In the genomic region with DNA sequence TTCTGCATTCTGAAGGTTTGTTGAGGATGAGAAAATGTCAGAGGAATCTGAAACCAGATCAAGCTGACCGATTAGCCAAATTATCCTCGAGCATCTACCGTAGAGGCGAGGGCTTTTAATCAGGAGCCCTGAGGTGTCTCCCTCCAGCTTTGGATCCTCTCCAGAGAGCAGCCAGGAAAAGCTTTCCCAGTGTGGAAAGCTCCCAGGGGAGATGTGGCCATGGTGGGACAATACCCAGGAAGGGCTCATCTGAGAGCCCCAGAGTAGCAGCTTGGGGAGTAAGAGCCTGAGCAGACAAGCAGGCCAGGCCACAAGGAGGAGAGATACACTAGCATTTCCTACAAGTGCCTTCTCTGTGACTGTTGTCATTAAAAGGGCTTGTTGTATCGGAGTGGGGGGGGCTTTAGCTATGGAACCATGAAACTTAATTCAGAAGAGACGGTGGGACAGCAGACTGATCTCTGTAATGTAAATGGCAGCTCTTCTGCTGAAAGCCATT, we compare ENCODE assay signal across 11 mouse cellular contexts.
DNase-seq lines count a peak whose midpoint lies in the region; ATAC-seq and TF ChIP-seq lines count a peak whose summit lies in the region.
"Had no signal": no experiment of that assay in that cellular context is flagged by ENCODE, and none has a peak within 500 bp of the region (broad histone marks: within the 10 kb centered on the region; RNA-seq: fewer than 3 reads in every experiment).

No protein-coding gene starts in this region.

- H3K9me3 ChIP-seq in forebrain, embryonic 12.5 days = no peaks in the 10 kb centered on the region
- H3K9me3 ChIP-seq in hindbrain, embryonic 13.5 days = no peaks in the 10 kb centered on the region
- H3K9me3 ChIP-seq in midbrain, postnatal 0 days (ENCODE audit: low read length) = no peaks in the 10 kb centered on the region
- H3K9me3 ChIP-seq: liver, embryonic 15.5 days had no signal

- ATAC-seq in forebrain, embryonic 12.5 days (ENCODE audit: low FRiP score) = 0 out of 2 replicates have a peak, but pooled peaks have one; percentile 24
- ATAC-seq in hindbrain, embryonic 13.5 days (ENCODE audit: low FRiP score) = peak; percentile 62
- ATAC-seq in midbrain, postnatal 0 days (ENCODE audit: low FRiP score) = no peak

- H3K27me3 ChIP-seq in heart, adult 2 months (ENCODE audit: control insufficient read depth, insufficient read depth, low read length) = no peaks in the 10 kb centered on the region
- H3K27me3 ChIP-seq in forebrain, embryonic 12.5 days = no peaks in the 10 kb centered on the region
- H3K27me3 ChIP-seq in hindbrain, embryonic 13.5 days = no peaks in the 10 kb centered on the region
- no peaks in the 10 kb centered on the region for H3K27me3 ChIP-seq in midbrain, postnatal 0 days (ENCODE audit: insufficient read depth, low read length)
- H3K27me3 ChIP-seq: liver, embryonic 15.5 days had no signal

- no peak overlapping the region for H3K4me3 ChIP-seq in heart, adult 2 months
- H3K4me3 ChIP-seq in forebrain, embryonic 12.5 days (replicated peaks) = no peak overlapping the region
- no peak overlapping the region for H3K4me3 ChIP-seq in hindbrain, embryonic 13.5 days
- H3K4me3 ChIP-seq in midbrain, postnatal 0 days (ENCODE audit: low read depth, low read length) = no peak overlapping the region
- H3K4me3 ChIP-seq: liver, embryonic 15.5 days had no signal

- H3K36me3 ChIP-seq in heart, adult 2 months (ENCODE audit: control insufficient read depth, insufficient read depth, low read length) = no peaks in the 10 kb centered on the region; the same call in 1 of the 2 replicates
- no peaks in the 10 kb centered on the region for H3K36me3 ChIP-seq in forebrain, embryonic 12.5 days (replicated peaks)
- no peaks in the 10 kb centered on the region for H3K36me3 ChIP-seq in hindbrain, embryonic 13.5 days
- H3K36me3 ChIP-seq in midbrain, postnatal 0 days (ENCODE audit: insufficient read depth, low read length) = no peaks in the 10 kb centered on the region
- H3K36me3 ChIP-seq: liver, embryonic 15.5 days had no signal

- intact Hi-C loops in heart, adult 2 months (cut with DNase I) = loop anchor here (2.0 to 10.0 kb wide), 8 partner anchors 16 to 828 kb away; a partner anchor contains a TSS
- intact Hi-C loops in heart, postnatal 25 days (cut with DNase I) = loop anchor here (1.0 to 10.0 kb wide), 5 partner anchors 60 to 825 kb away; a partner anchor contains a TSS

- no peak overlapping the region for H3K9ac ChIP-seq in heart, adult 2 months (ENCODE audit: low read depth, low read length)
- H3K9ac ChIP-seq in forebrain, embryonic 12.5 days = 0 out of 2 replicates have a peak overlapping the region, but pooled peaks have one; percentile 1
- H3K9ac ChIP-seq in hindbrain, embryonic 13.5 days = 0 out of 2 replicates have a peak overlapping the region, but pooled peaks have one; percentile 51
- H3K9ac ChIP-seq in midbrain, postnatal 0 days (replicated peaks; ENCODE audit: low read length, poor library complexity, severe bottlenecking) = no peak overlapping the region
- H3K9ac ChIP-seq: liver, embryonic 15.5 days had no signal

- TF ChIP-seq EP300 in heart, adult 2 months (IDR thresholded peaks at IDR 0.05; ENCODE audit: insufficient read depth, low read depth, low read length) = no peak

- no peaks in the 10 kb centered on the region for H3K79me2 ChIP-seq in heart, adult 2 months (replicated peaks; ENCODE audit: control insufficient read depth, insufficient read depth, low read length)

- peaks cover 13% of the 10 kb centered on the region for H3K4me1 ChIP-seq in heart, adult 2 months (ENCODE audit: control insufficient read depth, insufficient read depth, low read length)
- peaks cover 43% of the 10 kb centered on the region for H3K4me1 ChIP-seq in forebrain, embryonic 12.5 days
- peaks cover 54% of the 10 kb centered on the region for H3K4me1 ChIP-seq in hindbrain, embryonic 13.5 days (replicated peaks)
- H3K4me1 ChIP-seq in midbrain, postnatal 0 days (ENCODE audit: insufficient read depth, low read length) = peaks cover 8% of the 10 kb centered on the region

- H3K27ac ChIP-seq in heart, adult 2 months = peak overlapping the region; percentile 72
- H3K27ac ChIP-seq in forebrain, embryonic 12.5 days = peak overlapping the region; percentile 87
- peak overlapping the region; percentile 84 for H3K27ac ChIP-seq in hindbrain, embryonic 13.5 days
- peak overlapping the region; percentile 57 for H3K27ac ChIP-seq in midbrain, postnatal 0 days (ENCODE audit: low read depth, low read length)
- H3K27ac ChIP-seq: liver, embryonic 15.5 days had no signal

- DNase-seq in heart, adult 2 months = peak; percentile 23 to 36
- DNase-seq in heart, postnatal 25 days (ENCODE audit: low spot score) = no peak
- DNase-seq in midbrain, postnatal 0 days (ENCODE audit: low spot score) = no peak
- DNase-seq in frontal cortex, postnatal 36 days (ENCODE audit: low spot score in 2 of 2) = no peak
- DNase-seq in cerebellum, postnatal 25 days = no peak
- DNase-seq in spleen, postnatal 10 days (ENCODE audit: low spot score in 2 of 2) = no peak
- DNase-seq: adrenal gland, adult 8-10 months; kidney, adult 18-20 months had no signal

- peak overlapping the region; percentile 30 for H3K4me2 ChIP-seq in forebrain, embryonic 12.5 days
- 0 out of 2 replicates have a peak overlapping the region, but pooled peaks have one; percentile 13 for H3K4me2 ChIP-seq in hindbrain, embryonic 13.5 days
- H3K4me2 ChIP-seq in midbrain, postnatal 0 days (ENCODE audit: low read depth, low read length, poor library complexity, severe bottlenecking) = no peak overlapping the region
- H3K4me2 ChIP-seq: liver, embryonic 15.5 days had no signal

- no peak for TF ChIP-seq POLR2A in heart, adult 2 months (IDR thresholded peaks at IDR 0.05; ENCODE audit: insufficient read depth, low read depth, low read length)

- 33% methylated on average over 6 of the region's 6 CpGs for WGBS in heart, adult 2 months
- 29% methylated on average over 6 of the region's 6 CpGs for WGBS in forebrain, embryonic 12.5 days
- WGBS in hindbrain, embryonic 13.5 days = 29% methylated on average over 6 of the region's 6 CpGs
- WGBS in midbrain, postnatal 0 days = 18% methylated on average over 6 of the region's 6 CpGs

- 0 out of 2 replicates have a peak, but pooled peaks have one; percentile 5 for TF ChIP-seq CTCF in heart, adult 2 months (IDR thresholded peaks at IDR 0.05)
- TF ChIP-seq CTCF in midbrain, postnatal 0 days (IDR thresholded peaks at IDR 0.05) = no peak

Comparison
In these comparisons a context has a peak if more than half of its experiments do, and no peak if none do; other contexts are left out.
1. DNase-seq: peak in heart, adult 2 months (2 of 2); none in heart, postnatal 25 days (single experiment), midbrain, postnatal 0 days (single experiment), frontal cortex, postnatal 36 days (0 of 2), cerebellum, postnatal 25 days (0 of 2) and spleen, postnatal 10 days (0 of 2).
2. H3K9ac ChIP-seq: peak in forebrain, embryonic 12.5 days (single experiment) and hindbrain, embryonic 13.5 days (single experiment); none in heart, adult 2 months (single experiment) and midbrain, postnatal 0 days (single experiment).
3. Peak in every context shown above with its lines, with median percentiles within 50 percentile points of each other: H3K27ac ChIP-seq.